In the genomic region with DNA sequence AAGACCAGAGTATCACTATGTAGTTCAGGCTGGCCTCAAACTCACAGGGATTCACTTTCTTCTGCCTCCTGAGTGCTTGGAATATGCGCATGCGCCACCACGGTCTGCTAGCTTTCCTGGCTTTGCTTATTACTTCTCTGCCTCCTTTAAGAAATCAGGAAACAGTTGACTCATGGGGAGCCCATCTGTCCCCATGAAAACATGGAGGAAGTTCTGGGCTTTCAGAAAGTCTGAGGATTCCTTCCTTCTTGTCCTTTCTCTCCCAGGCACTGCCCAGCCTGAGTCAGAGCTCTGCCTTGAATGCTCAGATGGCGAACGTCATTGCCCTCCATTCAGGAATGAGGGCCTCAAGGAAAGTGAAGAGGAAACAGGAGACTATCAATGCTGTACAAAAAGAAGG, we compare ENCODE assay signal across 21 mouse cellular contexts. TPM values are rescaled to one million over a fixed set of nuclear protein-coding genes. Genes with fewer than 3 reads are reported as not detected.
"Had no signal": no experiment of that assay in that cellular context is flagged by ENCODE, and none has a peak within 500 bp of the region (broad histone marks: within the 10 kb centered on the region; RNA-seq: fewer than 3 reads in every experiment).

No protein-coding gene starts in this region.

- DNase-seq: kidney, adult 11 months; kidney, adult 9 months; kidney, postnatal 14 days; kidney, postnatal 4 days; liver, embryonic 13.5 days; lung, adult 2 months; lung, postnatal 14 days; lung, postnatal 4 days; retina, postnatal 1 day; right cerebral cortex, postnatal 4 days; thymus, adult 2 months; thymus, postnatal 14 days; thymus, postnatal 4 days had no signal

RNA-seq across cellular contexts. Expression of a gene that starts 31.8 kb away (rescaled TPM):
- total RNA-seq: left cerebral cortex, adult 2 months; left cerebral cortex, postnatal 10 days; left cerebral cortex, postnatal 36 days; liver, adult 2 months; megakaryocyte progenitor cell, adult 5-6 weeks; megakaryocyte-erythroid progenitor cell, adult 5-6 weeks; monocyte, adult 5-6 weeks; neutrophil, adult 5-6 weeks had no signal
